Mouse (Mus musculus) stomach, postnatal 0 days (tissue): ENCODE results near the gene Tbc1d12.

Experiments used
- CTCF ChIP-seq: IDR thresholded peaks from 2 replicates; pipeline ENCODE4 v1.5.1; 2016; ENCODE audit warnings: antibody characterized with exemption, low read depth, mild to moderate bottlenecking, moderate library complexity
- EP300 ChIP-seq: optimal IDR thresholded peaks from 2 replicates; pipeline ENCODE3; 2016; ENCODE audit warnings: antibody characterized with exemption

GRCm38 (mm10) chr19:38930788-38931565 lies 94.6 kb downstream of the Tbc1d12 start, which contains the start of gene Hells:
- TF ChIP-seq CTCF = no peak
- peak; percentile 92 for TF ChIP-seq EP300
